Mouse (Mus musculus) layer of hippocampus, postnatal 25 days (tissue): ENCODE measurements around the gene AI467606. TPM values are rescaled to one million over a fixed set of nuclear protein-coding genes. Genes with fewer than 3 reads are reported as not detected.

Experiments
- DNase-seq, 2 experiments: peaks; one replicate each; pipeline ENCODE4 v3.0.0; 2022; ENCODE audit warnings: mixed read lengths in 2 of 2, low spot score in 1 of 2; ENCODE audit errors: extremely low spot score in 1 of 2
- total RNA-seq, 2 experiments: library from RNA; stranded (reverse); gene quantifications; 2 replicates each; pipeline ENCODE4 v1.2.3; 2021

Gene AI467606
- total RNA-seq, 2 experiments from 2014 or later = 1.2 to 1.5 TPM

GRCm38 (mm10) chr7:127090154-127091113, 725 bp upstream of the AI467606 start:
- DNase-seq = no peak

GRCm38 (mm10) chr7:127093914-127094313, 2.8 kb downstream of the AI467606 start:
- DNase-seq = no peak

GRCm38 (mm10) chr7:127096456-127096855, 5.3 kb downstream of the AI467606 start:
- DNase-seq = no peak

GRCm38 (mm10) chr7:127098521-127098920, 7.4 kb downstream of the AI467606 start:
- DNase-seq = no peak

GRCm38 (mm10) chr7:127098950-127099349, 7.8 kb downstream of the AI467606 start:
- no peak for DNase-seq

- no peak for DNase-seq
Measured at GRCm38 (mm10) chr7:127099528-127099927, 8.4 kb downstream of the AI467606 start.

- DNase-seq = no peak
Measured at GRCm38 (mm10) chr7:127101451-127102016, 10.4 kb downstream of the AI467606 start.

GRCm38 (mm10) chr7:127102148-127102547, 11.0 kb downstream of the AI467606 start:
- DNase-seq = no peak

GRCm38 (mm10) chr7:127103960-127104359, 12.8 kb downstream of the AI467606 start:
- no peak for DNase-seq

GRCm38 (mm10) chr7:127104560-127105332, 13.6 kb downstream of the AI467606 start:
- peak; percentile 57 to 71 for DNase-seq

GRCm38 (mm10) chr7:127105551-127105950, 14.4 kb downstream of the AI467606 start:
- DNase-seq = no peak

- DNase-seq = peak; percentile 62 to 82
Measured at GRCm38 (mm10) chr7:127110239-127111007, 19.3 kb downstream of the AI467606 start.

GRCm38 (mm10) chr7:127111461-127111860, 20.3 kb downstream of the AI467606 start:
- DNase-seq = peak in 1 of 2 experiments; percentile 57

GRCm38 (mm10) chr7:127112251-127112841, 21.2 kb downstream of the AI467606 start:
- no peak for DNase-seq

GRCm38 (mm10) chr7:127112921-127113597, 21.9 kb downstream of the AI467606 start:
- DNase-seq = no peak

GRCm38 (mm10) chr7:127113614-127114259, 22.6 kb downstream of the AI467606 start:
- DNase-seq = no peak

GRCm38 (mm10) chr7:127114920-127115319, 23.8 kb downstream of the AI467606 start:
- no peak for DNase-seq

- no peak for DNase-seq
Measured at GRCm38 (mm10) chr7:127116331-127116935, 25.3 kb downstream of the AI467606 start.
